Mouse (Mus musculus) limb, embryonic 13.5 days (tissue): Measurements from ENCODE around the gene Pappa2. TPM values are rescaled to one million over a fixed set of nuclear protein-coding genes. Genes with fewer than 3 reads are reported as not detected.

Experiments used
- ATAC-seq: fragments of 200-750 bp; cut with Nextera tagmentation; 2 replicates; pipeline ENCODE4 v1.8.0; 2017; ENCODE audit warnings: low read depth, moderate number of reproducible peaks, moderate TSS enrichment; ENCODE audit not compliant: low FRiP score
- H3K27ac ChIP-seq: fragments of 300-500 bp; sonication (generic); 2 replicates; pipeline ENCODE4 v1.5.1; 2015; ENCODE audit warnings: inconsistent platforms, mild to moderate bottlenecking, moderate library complexity
- H3K27me3 ChIP-seq: fragments of 300-500 bp; sonication (generic); 2 replicates; pipeline ENCODE4 v1.6.1; 2015; ENCODE audit warnings: mild to moderate bottlenecking, inconsistent platforms
- H3K36me3 ChIP-seq: fragments of 300-500 bp; sonication (generic); 2 replicates; pipeline ENCODE4 v1.6.1; 2015; ENCODE audit warnings: inconsistent platforms, mild to moderate bottlenecking, moderate library complexity
- H3K4me1 ChIP-seq: fragments of 300-500 bp; sonication (generic); 2 replicates; pipeline ENCODE4 v1.6.1; 2015; ENCODE audit warnings: inconsistent platforms
- H3K4me2 ChIP-seq: fragments of 300-500 bp; sonication (generic); replicated peaks from 2 replicates; pipeline ENCODE4 v1.6.1; 2015; ENCODE audit warnings: inconsistent platforms, mild to moderate bottlenecking, moderate library complexity
- H3K4me3 ChIP-seq: fragments of 300-500 bp; sonication (generic); 2 replicates; pipeline ENCODE4 v1.5.1; 2015; ENCODE audit warnings: moderate library complexity, mild to moderate bottlenecking, inconsistent platforms
- H3K9ac ChIP-seq: fragments of 300-500 bp; sonication (generic); 2 replicates; pipeline ENCODE4 v1.6.1; 2015; ENCODE audit warnings: mild to moderate bottlenecking, inconsistent platforms
- H3K9me3 ChIP-seq: fragments of 300-500 bp; sonication (generic); 2 replicates; pipeline ENCODE4 v1.6.1; 2016; ENCODE audit warnings: inconsistent platforms
- WGBS: fragments of 180-500 bp; shearing (Covaris S2); methylation state at CpG from one replicate; pipeline ENCODE4 v1.1.7; 2015; 5-methylcytosine and 5-hydroxymethylcytosine counted together
- polyA plus RNA-seq: library from polyadenylated mRNA; unstranded; fragments of >200 nt; fragmentation: Nextera tagmentation; extraction: Ambion mirVana; gene quantifications from 2 replicates; pipeline ENCODE4 v1.2.1, GENCODE M21; 2015

Gene Pappa2
- polyA plus RNA-seq, 1 experiment from 2014 or later, result 1.5 TPM

DNA sequence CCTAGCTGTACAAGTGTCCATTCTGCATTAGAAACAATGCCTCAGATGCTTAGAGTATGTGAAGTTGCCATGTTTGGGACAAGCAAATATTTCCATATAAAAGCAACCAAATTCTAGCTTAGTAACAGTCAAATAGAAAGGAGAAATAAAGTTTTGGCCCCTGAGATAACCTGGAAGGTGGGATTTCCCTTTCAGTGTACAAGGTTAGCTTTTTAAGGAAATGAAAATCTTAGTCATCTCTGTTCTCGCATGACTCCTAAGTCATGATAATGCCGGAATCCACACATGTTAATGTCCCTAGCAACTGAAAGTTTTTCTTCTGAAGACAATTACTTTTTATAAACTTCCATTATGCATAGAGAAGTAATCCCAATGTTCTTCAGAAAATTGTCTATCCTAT, 160.6 kb downstream of the Pappa2 start:
- H3K27ac ChIP-seq, result no peak overlapping the region
- H3K4me2 ChIP-seq, result no peak overlapping the region
- no peaks in the 10 kb centered on the region for H3K27me3 ChIP-seq
- ATAC-seq, result no peak
- H3K4me1 ChIP-seq, result peaks cover 11% of the 10 kb centered on the region
- no peak overlapping the region for H3K9ac ChIP-seq
- 93% methylated on average over 2 of the region's 2 CpGs for WGBS
- no peaks in the 10 kb centered on the region for H3K9me3 ChIP-seq
- H3K4me3 ChIP-seq, result no peak overlapping the region
- no peaks in the 10 kb centered on the region for H3K36me3 ChIP-seq

DNA sequence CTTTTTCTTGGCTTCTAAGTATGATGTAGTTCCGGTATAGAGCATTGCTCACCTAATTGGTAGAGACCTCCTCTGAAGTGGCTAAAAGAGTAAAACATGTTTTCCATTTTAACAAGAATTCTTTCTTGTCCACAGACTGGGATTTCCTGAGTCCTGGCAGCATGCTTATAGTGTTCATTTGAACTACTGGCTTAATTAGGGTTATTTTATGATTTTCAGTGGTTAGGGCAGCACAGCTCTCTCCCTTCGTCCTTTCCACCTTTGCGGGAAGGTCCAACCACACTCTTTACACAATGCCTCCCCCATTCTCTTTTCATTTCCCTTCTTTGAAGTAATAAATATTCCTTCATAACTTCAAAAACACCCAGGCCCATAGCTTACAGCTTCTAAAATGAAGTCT, 163.8 kb downstream of the Pappa2 start:
- Histone ChIP-seq H3K36me3 (no peaks in the 10 kb centered on the region), H3K27me3 (no peaks in the 10 kb centered on the region), H3K4me1 (peaks cover 17% of the 10 kb centered on the region), H3K9ac (no peak overlapping the region), H3K4me2 (no peak overlapping the region), H3K27ac (0 out of 2 replicates have a peak overlapping the region, but pooled peaks have one; percentile 55), H3K9me3 (no peaks in the 10 kb centered on the region), H3K4me3 (no peak overlapping the region)
- 25% methylated on average over 3 of the region's 3 CpGs for WGBS
- ATAC-seq, result peak; percentile 83; the same call in 1 of the 2 replicates

DNA sequence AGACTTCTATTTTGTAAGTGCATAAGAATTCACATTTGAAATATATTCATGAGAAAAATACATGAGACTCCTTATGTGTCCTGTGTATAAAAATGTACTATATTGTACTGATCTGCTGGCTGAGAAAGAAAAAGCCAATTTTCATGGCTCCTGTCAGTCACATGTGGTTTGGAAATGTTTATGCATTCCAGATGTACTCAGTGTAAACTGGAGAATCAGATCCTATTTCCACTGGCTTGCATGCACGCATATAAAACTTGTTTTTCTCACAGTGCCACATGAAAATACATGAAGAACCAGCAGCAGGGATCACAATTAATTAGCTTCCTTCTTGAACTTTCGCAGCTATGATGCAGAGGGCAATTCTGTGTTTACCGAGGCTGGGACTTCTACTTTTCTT, 168.4 kb downstream of the Pappa2 start:
- Histone ChIP-seq H3K4me1 (peaks cover 13% of the 10 kb centered on the region), H3K9me3 (no peaks in the 10 kb centered on the region), H3K36me3 (no peaks in the 10 kb centered on the region), H3K4me2 (no peak overlapping the region), H3K27ac (peak overlapping the region; percentile 10; the same call in 1 of the 2 replicates), H3K4me3 (no peak overlapping the region), H3K27me3 (no peaks in the 10 kb centered on the region), H3K9ac (no peak overlapping the region)
- peak; percentile 64; the same call in 1 of the 2 replicates for ATAC-seq
- WGBS, result 11% methylated on average over 3 of the region's 3 CpGs

DNA sequence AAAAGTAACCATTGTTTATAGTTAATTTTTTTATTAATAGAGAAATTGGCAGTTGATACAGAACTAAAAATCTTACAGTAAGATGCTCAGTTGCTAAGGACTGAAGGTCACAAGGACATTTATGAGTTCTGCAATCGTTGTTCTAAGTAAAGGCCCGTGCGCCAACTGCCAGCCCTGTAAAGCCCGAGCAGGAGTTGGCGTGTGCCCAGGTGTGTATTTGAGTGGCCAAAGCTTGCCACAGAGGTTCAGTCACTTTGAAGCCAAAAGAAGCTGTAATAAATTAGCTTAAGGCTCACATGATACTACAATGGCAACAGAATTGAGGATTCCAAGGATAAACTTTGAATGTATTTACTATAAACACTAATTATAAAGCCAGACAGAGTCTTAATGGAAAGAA, 204.8 kb downstream of the Pappa2 start:
- no peaks in the 10 kb centered on the region for H3K4me1 ChIP-seq
- 84% methylated on average over 5 of the region's 5 CpGs for WGBS
- no peak overlapping the region for H3K4me2 ChIP-seq
- H3K27me3 ChIP-seq, result no peaks in the 10 kb centered on the region
- no peak overlapping the region for H3K9ac ChIP-seq
- H3K27ac ChIP-seq, result no peak overlapping the region
- H3K4me3 ChIP-seq, result no peak overlapping the region
- no peak for ATAC-seq
- no peaks in the 10 kb centered on the region for H3K36me3 ChIP-seq
- H3K9me3 ChIP-seq, result no peaks in the 10 kb centered on the region

DNA sequence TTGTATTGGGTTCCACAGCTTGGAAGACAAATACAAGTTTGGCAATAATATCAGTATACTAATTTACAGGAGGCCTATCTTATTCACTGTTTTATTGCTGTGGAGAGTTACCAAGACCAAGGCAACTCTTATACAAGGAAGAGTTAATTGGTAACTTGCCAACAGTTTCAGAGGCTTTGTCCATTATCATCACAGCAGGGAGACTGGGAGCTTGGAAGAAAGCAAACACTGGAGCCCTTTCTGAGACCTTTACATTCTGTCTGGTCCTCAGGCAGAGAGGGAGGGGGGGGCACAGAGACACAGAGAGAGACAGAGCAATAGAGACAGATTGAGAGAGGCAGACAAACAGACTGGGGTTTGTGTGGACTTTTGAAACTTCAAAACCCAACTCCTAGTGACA, 207.2 kb downstream of the Pappa2 start:
- no peaks in the 10 kb centered on the region for H3K9me3 ChIP-seq
- no peaks in the 10 kb centered on the region for H3K27me3 ChIP-seq
- no peak overlapping the region for H3K9ac ChIP-seq
- H3K4me2 ChIP-seq, result no peak overlapping the region
- ATAC-seq, result no peak
- no peaks in the 10 kb centered on the region for H3K4me1 ChIP-seq
- H3K4me3 ChIP-seq, result no peak overlapping the region
- no peaks in the 10 kb centered on the region for H3K36me3 ChIP-seq
- H3K27ac ChIP-seq, result no peak overlapping the region

DNA sequence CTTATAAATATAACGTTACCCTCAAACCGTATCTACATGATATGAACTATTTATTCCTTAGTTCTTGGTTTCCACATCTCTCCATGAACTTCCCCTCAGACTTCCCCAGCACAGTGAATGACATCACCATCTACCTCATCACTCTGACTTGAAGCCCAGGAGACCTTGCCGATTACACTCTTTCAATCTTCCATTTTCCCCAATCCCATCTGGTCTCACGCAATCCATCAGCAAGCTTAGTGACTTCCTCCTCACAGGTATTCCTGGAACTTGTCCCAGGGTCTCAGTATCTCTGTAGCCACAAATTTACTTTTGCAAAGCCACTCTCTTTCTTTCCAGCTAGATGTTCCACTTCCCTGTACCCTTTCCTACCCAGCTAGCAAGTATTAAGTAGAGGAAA, 209.5 kb downstream of the Pappa2 start:
- Histone ChIP-seq H3K4me2 (no peak overlapping the region), H3K9ac (no peak overlapping the region), H3K4me1 (no peaks in the 10 kb centered on the region), H3K9me3 (no peaks in the 10 kb centered on the region), H3K36me3 (no peaks in the 10 kb centered on the region), H3K27me3 (no peaks in the 10 kb centered on the region), H3K27ac (no peak overlapping the region), H3K4me3 (no peak overlapping the region)
- WGBS, result 86% methylated on average over 4 of the region's 4 CpGs
- no peak for ATAC-seq

DNA sequence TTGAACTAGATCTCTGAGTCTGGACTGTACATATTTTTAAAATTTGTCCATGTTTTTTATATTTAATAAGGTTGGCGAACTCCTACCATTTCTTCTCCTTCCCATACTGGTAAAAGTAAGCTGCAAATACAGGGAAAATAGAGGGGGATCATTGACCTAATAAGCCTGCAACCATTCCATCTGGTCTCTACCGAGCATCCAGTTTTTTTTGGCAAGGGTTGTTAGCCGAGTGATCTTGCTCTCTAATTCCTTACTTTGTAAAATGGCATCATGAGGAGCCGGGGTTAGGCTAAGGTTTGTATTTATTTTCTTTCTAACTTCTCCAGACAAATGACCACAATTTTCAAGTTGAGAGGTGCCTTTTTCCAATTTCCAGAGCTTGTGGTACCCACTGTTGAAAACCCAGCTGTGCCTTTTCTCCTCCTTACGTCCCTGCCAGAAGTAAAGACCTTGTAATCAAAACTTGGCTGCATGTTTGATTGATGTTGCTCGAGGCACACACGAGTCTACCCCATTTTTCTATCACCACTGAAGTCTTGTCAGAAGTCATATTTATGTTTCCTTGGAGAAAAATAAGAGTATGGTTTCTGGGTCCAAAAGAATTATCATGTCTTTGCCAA, 210.1 kb downstream of the Pappa2 start:
- Histone ChIP-seq H3K27me3 (no peaks in the 10 kb centered on the region), H3K27ac (no peak overlapping the region), H3K36me3 (no peaks in the 10 kb centered on the region), H3K4me2 (no peak overlapping the region), H3K4me3 (no peak overlapping the region), H3K9me3 (no peaks in the 10 kb centered on the region), H3K9ac (no peak overlapping the region), H3K4me1 (no peaks in the 10 kb centered on the region)
- no peak for ATAC-seq
- WGBS, result 76% methylated on average over 7 of the region's 7 CpGs

DNA sequence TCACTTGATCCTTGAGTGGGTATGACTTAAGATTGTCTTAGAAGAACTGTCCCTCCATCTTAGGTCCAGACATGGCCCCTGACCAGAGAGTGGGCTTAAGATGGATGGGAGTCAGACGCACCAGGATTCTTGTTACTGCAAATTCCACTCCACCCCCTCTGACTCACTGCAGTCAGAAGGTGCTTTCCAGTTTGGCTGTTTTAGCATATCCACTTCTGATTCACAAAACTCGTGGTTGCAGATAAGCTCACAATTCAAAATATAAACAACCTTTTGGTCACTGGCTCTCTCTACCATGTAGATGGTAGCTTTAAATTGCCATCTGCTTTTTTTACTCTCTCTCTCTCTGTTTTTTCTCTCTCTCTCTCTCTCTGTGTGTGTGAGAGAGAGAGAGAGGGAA, 214.4 kb downstream of the Pappa2 start:
- H3K4me2 ChIP-seq, result no peak overlapping the region
- H3K27ac ChIP-seq, result no peak overlapping the region
- no peak for ATAC-seq
- H3K9me3 ChIP-seq, result no peaks in the 10 kb centered on the region
- no peak overlapping the region for H3K4me3 ChIP-seq
- 0 out of 2 replicates have a peak, but pooled peaks cover 4% of the 10 kb centered on the region for H3K27me3 ChIP-seq
- H3K36me3 ChIP-seq, result no peaks in the 10 kb centered on the region
- H3K4me1 ChIP-seq, result no peaks in the 10 kb centered on the region
- WGBS, result 64% methylated on average over 2 of the region's 2 CpGs
- H3K9ac ChIP-seq, result no peak overlapping the region

DNA sequence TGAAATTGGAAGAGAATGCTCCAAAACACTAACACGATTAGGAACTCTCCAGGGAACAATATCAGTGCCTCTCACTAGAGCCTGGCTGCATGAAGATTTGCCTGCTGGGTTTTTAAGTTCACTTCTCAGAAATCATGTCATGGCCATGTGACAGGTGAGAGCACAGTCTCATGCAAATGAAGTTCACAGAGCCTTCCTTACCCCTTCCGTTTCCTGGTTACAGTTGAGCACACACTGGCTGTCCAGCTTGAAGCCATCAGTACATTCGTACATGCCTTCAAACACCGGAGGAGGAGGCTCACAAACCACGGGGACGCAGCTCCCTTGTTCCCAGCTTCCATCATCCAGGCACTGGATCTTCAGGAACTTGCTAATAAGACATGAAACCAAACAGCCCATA, 215.6 kb downstream of the Pappa2 start:
- ATAC-seq, result no peak
- 79% methylated on average over 6 of the region's 6 CpGs for WGBS
- Histone ChIP-seq H3K27ac (no peak overlapping the region), H3K4me3 (no peak overlapping the region), H3K4me2 (no peak overlapping the region), H3K4me1 (no peaks in the 10 kb centered on the region), H3K9me3 (no peaks in the 10 kb centered on the region), H3K9ac (no peak overlapping the region), H3K27me3 (0 out of 2 replicates have a peak, but pooled peaks cover 4% of the 10 kb centered on the region), H3K36me3 (no peaks in the 10 kb centered on the region)

DNA sequence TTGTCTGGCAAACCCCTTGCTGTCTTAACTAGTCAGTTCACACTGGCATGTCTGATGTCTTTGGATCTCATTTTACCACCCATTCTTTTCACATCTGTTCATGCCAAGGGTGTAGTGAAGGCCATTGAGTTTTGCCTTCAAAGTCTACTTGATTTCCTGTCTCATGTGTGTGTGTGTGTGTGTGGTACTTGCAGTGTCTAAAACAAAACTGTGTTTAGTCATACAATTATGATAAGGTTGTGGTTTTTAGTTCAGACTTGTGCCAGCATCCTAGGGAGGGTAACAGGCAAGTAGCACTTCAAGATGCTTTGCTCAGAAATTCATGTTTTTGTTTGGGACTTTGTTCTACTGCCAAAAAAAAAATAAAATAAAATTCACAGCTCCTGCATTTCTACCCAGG, 216.1 kb downstream of the Pappa2 start:
- Histone ChIP-seq H3K4me2 (no peak overlapping the region), H3K27me3 (0 out of 2 replicates have a peak, but pooled peaks cover 4% of the 10 kb centered on the region), H3K27ac (no peak overlapping the region), H3K36me3 (no peaks in the 10 kb centered on the region), H3K9me3 (no peaks in the 10 kb centered on the region), H3K4me1 (no peaks in the 10 kb centered on the region), H3K4me3 (no peak overlapping the region), H3K9ac (no peak overlapping the region)
- no peak for ATAC-seq

DNA sequence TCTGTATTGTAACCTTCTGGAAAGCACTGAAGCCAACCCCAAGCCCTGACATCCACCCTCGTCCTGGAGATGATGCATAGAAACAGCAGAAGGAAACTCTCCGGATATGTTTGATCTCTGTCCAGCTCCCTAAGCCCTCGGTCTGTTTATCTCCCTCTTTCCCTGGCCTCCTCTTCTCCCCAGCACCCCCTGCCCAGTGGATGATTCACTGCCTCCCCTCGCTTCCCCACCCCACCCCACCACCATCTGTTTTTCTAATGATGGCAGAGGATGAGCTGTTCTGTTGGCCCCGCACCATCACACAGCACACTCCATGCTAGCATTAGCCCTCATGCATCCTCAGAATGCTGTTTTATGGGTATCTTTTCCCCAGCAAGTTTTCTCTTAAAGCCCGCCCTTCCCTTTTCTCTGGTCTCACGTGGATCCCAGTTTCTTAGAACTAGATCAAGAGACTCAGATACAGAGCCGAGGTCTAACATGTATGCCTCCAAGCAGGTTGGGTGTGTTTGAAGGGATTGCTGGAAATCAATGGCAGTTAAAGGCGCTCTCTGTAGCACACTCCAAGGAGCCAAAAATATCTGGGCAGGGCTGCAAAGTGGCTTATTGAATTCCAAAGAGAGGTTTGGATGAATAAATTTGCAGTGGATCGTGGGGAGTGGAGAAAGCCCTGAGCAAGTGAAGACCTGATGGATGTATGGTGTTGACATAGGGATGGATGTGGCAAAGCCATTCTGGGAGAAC, 231.8 kb downstream of the Pappa2 start:
- no peaks in the 10 kb centered on the region for H3K4me1 ChIP-seq
- H3K9me3 ChIP-seq, result no peaks in the 10 kb centered on the region
- peaks cover 71% of the 10 kb centered on the region for H3K27me3 ChIP-seq
- 65% methylated on average over 10 of the region's 10 CpGs for WGBS
- no peak overlapping the region for H3K4me2 ChIP-seq
- ATAC-seq, result no peak
- H3K9ac ChIP-seq, result no peak overlapping the region
- H3K36me3 ChIP-seq, result no peaks in the 10 kb centered on the region
- H3K4me3 ChIP-seq, result no peak overlapping the region
- H3K27ac ChIP-seq, result no peak overlapping the region

DNA sequence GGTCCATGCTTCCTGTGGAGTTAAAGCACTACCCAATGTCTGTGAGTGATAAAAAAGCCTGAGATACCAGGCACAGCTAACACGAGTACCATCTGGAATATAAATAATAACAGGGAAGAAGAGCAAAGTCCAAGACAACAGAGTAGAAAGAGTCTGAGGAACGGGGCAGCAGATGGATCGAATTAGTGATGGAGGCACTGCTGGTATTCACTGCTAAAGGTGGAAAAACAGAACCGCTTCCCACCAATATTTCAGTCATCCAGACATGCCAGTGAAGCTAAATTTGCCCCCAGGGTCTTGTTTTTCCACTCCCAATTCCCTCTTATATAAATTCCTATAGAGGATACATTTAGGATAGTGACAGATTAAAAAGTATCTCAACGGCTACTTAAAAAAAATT, 238.8 kb downstream of the Pappa2 start:
- Histone ChIP-seq H3K4me1 (peaks cover 23% of the 10 kb centered on the region), H3K36me3 (no peaks in the 10 kb centered on the region), H3K4me3 (no peak overlapping the region), H3K4me2 (no peak overlapping the region), H3K9ac (no peak overlapping the region), H3K27ac (no peak overlapping the region), H3K9me3 (no peaks in the 10 kb centered on the region), H3K27me3 (peaks cover 52% of the 10 kb centered on the region)
- ATAC-seq, result peak; percentile 71; the same call in 1 of the 2 replicates
- WGBS, result 21% methylated on average over 5 of the region's 5 CpGs

DNA sequence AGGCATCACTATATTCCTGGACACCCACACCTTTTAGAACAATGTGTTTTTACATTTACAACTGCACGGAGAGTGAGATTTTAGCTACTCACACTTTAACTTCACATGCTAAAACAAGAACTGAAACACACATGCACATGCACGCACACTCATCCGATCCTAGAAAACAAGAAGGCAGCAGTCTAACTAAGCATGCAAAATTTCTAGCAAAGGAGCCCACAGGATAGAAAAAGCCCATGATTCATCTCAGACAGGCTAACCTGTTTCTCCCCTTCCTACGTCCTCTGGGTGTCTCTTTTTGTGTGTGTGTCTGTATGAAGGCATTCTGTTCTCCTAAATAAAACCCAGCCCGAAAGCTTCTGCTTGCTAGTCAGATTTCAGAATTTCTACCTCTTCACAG, 239.3 kb downstream of the Pappa2 start:
- no peak overlapping the region for H3K4me3 ChIP-seq
- H3K27me3 ChIP-seq, result peaks cover 49% of the 10 kb centered on the region
- H3K9me3 ChIP-seq, result no peaks in the 10 kb centered on the region
- H3K36me3 ChIP-seq, result no peaks in the 10 kb centered on the region
- no peak for ATAC-seq
- WGBS, result 72% methylated on average over 5 of the region's 5 CpGs
- H3K4me2 ChIP-seq, result no peak overlapping the region
- H3K4me1 ChIP-seq, result peaks cover 23% of the 10 kb centered on the region
- no peak overlapping the region for H3K27ac ChIP-seq
- no peak overlapping the region for H3K9ac ChIP-seq
